Mouse (Mus musculus) heart, embryonic 16.5 days (tissue): ENCODE measurements at regions not wholly inside any gene's neighbourhood (a gene's known extent, or its start where the extent isn't known, plus 50 kb on each side); places are given as distances from the start of the nearest gene placed in this dataset.

Experiments
- ATAC-seq: fragments of 200-750 bp; cut with Nextera tagmentation; replicated peaks from 2 replicates; pipeline ENCODE4 v1.8.0; 2017; ENCODE audit warnings: moderate number of reproducible peaks; ENCODE audit not compliant: insufficient read depth, low FRiP score; ENCODE audit errors: extremely low read depth
- H3K27ac ChIP-seq: fragments of 300-500 bp; sonication (generic); 2 replicates; pipeline ENCODE4 v1.5.1; 2014; ENCODE audit warnings: mild to moderate bottlenecking, low read length, control low read depth, moderate library complexity
- H3K27me3 ChIP-seq: fragments of 300-500 bp; sonication (generic); 2 replicates; pipeline ENCODE4 v1.6.1; 2014; ENCODE audit warnings: low read length, mixed read lengths; ENCODE audit not compliant: control insufficient read depth, insufficient read depth
- H3K36me3 ChIP-seq: fragments of 300-500 bp; sonication (generic); 2 replicates; pipeline ENCODE4 v1.6.1; 2014; ENCODE audit not compliant: control insufficient read depth, insufficient read depth
- H3K4me1 ChIP-seq: fragments of 300-500 bp; sonication (generic); 2 replicates; pipeline ENCODE4 v1.6.1; 2014; ENCODE audit warnings: low read length, mixed read lengths; ENCODE audit not compliant: control insufficient read depth, insufficient read depth
- H3K4me2 ChIP-seq: fragments of 300-500 bp; sonication (generic); 2 replicates; pipeline ENCODE4 v1.6.1; 2014; ENCODE audit warnings: low read depth, mild to moderate bottlenecking, control low read depth, low read length
- H3K4me3 ChIP-seq: fragments of 300-500 bp; sonication (generic); 2 replicates; pipeline ENCODE4 v1.5.1; 2014; ENCODE audit warnings: mild to moderate bottlenecking, control low read depth, low read length
- H3K9ac ChIP-seq: fragments of 300-500 bp; sonication (generic); 2 replicates; pipeline ENCODE4 v1.6.1; 2014; ENCODE audit warnings: low read length, control low read depth
- H3K9me3 ChIP-seq: fragments of 300-500 bp; sonication (generic); replicated peaks from 2 replicates; pipeline ENCODE4 v1.6.1; 2016; ENCODE audit warnings: low read length; ENCODE audit not compliant: control insufficient read depth
- WGBS: fragments of 180-500 bp; shearing (Covaris S2); extraction: QIAGEN DNeasy Blood & Tissue Kit; methylation state at CpG from one replicate; pipeline ENCODE4 v1.1.7; 2014; 5-methylcytosine and 5-hydroxymethylcytosine counted together

DNA sequence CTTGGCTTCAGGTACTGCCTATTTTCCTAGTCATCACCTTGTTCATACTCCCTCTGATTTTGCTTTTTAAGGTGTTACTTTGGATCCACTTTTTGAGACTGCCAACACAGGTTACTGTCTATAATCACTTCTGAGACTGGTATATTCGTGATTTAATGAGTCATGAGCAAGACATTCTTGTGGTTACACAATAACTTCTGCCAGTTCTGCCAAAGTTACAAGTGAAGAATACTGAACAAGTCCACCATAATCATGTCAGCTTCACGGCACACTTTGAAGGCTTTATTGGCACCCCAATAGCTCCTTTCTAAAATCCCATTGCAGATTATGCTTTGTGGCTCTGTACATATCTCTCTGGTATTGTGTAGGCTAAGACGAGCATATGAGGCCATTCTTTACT lies 327.9 kb downstream of the Frk start:
- Histone ChIP-seq H3K36me3 (no peaks in the 10 kb centered on the region), H3K27ac (no peak overlapping the region), H3K27me3 (no peaks in the 10 kb centered on the region), H3K9me3 (no peaks in the 10 kb centered on the region), H3K4me1 (no peaks in the 10 kb centered on the region), H3K4me2 (no peak overlapping the region), H3K4me3 (no peak overlapping the region), H3K9ac (no peak overlapping the region)
- no peak for ATAC-seq
- WGBS = 72% methylated on average over 3 of the region's 3 CpGs

DNA sequence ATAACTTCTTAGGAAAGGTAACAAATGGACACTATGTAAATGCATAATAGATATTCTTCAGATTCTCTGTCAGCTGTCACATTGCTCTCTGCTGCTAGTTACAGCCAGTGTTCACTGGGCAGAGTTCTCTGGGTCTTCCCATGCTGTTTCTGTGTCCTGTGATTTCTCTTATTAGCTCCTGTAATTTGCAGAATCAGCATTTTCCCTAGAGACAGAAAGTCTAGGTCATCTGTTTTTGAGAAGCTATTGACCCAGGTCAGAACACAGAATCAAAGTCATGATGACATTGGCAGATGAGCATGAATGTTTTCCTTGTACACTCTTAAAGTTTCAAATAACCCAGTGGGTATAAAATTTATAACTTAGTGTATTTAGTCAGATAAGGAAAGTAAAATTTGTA lies 340.9 kb downstream of the Frk start:
- Histone ChIP-seq H3K27me3 (no peaks in the 10 kb centered on the region), H3K9ac (no peak overlapping the region)
- ATAC-seq = no peak

DNA sequence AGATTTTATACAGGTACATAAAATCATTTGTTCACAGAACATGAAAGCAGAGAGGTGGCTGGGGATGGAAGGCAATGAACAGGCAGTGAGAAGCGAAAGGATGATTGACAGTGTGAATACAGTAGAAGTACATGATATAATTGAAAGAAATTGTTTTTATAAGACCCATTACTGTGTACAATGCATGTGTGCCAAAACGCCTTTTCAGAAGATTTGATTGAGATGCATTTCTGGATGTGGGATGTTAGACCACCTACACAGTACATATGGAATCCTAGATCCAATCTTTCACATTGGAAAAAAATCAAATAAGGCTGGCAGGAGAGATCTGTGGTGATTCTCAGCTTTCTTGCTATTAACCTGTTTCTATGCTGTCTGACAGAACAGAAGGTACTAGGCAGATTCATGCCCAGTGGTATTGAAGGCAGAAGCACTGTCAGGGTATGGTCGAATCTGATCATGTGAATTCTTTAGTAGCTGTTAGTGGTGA lies 358.9 kb downstream of the Frk start:
- no peak overlapping the region for H3K4me3 ChIP-seq
- no peaks in the 10 kb centered on the region for H3K9me3 ChIP-seq
- no peak overlapping the region for H3K9ac ChIP-seq
- H3K36me3 ChIP-seq = no peaks in the 10 kb centered on the region
- H3K4me2 ChIP-seq = no peak overlapping the region
- no peaks in the 10 kb centered on the region for H3K27me3 ChIP-seq
- H3K4me1 ChIP-seq = no peaks in the 10 kb centered on the region
- ATAC-seq = no peak
- WGBS = 78% methylated on average over 3 of the region's 3 CpGs
- no peak overlapping the region for H3K27ac ChIP-seq

More for the DNA sequence above, 340.9 kb downstream of the Frk start:
- Histone ChIP-seq H3K9me3 (no peaks in the 10 kb centered on the region), H3K27ac (no peak overlapping the region), H3K4me2 (no peak overlapping the region), H3K4me3 (no peak overlapping the region), H3K36me3 (no peaks in the 10 kb centered on the region), H3K4me1 (no peaks in the 10 kb centered on the region)

DNA sequence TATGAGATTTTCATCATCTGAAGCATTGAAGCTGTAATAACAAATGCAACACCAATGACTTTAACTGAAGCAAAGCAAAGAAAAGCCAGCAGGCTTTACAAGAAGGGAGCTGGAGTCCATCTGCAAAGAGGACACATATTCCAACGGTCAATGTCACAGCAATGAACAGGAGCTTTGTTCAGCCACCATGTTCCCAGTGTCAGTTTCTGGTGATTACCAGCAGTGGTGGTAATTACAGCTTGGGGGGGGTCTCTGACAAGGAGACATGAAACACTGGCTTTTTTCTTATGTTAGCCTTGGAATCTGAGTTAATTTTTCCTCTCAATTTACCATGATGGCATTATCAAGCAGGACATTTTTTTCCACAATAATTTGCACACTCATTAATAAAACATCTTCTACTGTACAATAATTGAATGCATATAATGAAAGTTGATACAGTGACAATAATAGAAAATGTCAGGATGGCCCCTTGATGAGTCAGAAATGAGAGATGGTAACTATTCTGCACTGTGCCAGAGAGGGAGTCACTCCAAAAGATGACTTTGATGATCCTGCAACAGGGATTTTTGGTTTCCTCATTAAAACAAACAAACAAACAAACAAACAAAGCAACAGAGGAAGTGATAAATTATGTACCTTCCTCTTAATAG lies 373.4 kb downstream of the Frk start:
- H3K27me3 ChIP-seq = no peaks in the 10 kb centered on the region
- 55% methylated on average over 1 of the region's 1 CpGs for WGBS
- H3K27ac ChIP-seq = no peak overlapping the region
- H3K4me2 ChIP-seq = no peak overlapping the region
- no peaks in the 10 kb centered on the region for H3K36me3 ChIP-seq
- no peaks in the 10 kb centered on the region for H3K4me1 ChIP-seq
- no peak overlapping the region for H3K4me3 ChIP-seq
- no peaks in the 10 kb centered on the region for H3K9me3 ChIP-seq
- no peak for ATAC-seq
- H3K9ac ChIP-seq = no peak overlapping the region

DNA sequence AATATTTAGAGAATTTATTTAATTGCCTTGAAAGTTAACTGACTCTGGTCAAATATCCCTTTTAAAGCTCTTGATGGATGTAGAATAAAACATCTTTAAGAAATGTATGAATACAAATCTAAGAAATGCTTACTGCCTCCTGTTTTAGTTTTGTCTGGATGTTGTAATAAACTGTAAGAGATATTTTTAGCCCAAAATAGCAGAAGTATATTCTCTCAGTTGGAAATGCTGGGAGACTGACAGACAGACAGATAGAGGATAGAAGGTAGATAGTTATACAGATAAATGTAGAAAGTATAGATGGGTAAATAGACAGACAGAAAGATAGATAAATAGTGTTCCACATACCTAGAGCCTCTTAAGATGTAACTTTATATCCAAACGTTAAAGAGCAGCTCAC lies 379.5 kb downstream of the Frk start:
- 31% methylated on average over 1 of the region's 1 CpGs for WGBS

DNA sequence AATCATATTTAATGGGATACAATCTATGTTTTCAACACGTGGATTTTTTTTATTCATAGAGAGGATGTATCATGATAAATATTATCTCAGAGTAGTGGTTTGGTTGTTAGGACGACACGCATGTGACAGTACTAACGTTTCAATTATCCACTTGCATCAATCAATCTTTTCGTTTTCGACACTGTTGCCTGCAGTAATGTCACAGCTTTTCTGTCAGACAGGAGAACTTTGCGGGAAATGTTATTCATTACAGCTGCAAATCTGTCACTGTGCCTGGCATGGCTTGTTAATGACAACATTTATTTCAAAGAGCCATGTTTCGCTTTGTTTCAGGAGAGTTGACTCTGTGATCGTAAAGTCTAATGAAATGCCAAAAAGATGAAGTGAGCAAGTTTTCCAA lies 388.7 kb downstream of the Frk start:
- Histone ChIP-seq H3K4me1 (no peaks in the 10 kb centered on the region), H3K4me2 (no peak overlapping the region), H3K4me3 (no peak overlapping the region), H3K9ac (no peak overlapping the region), H3K36me3 (no peaks in the 10 kb centered on the region), H3K9me3 (no peaks in the 10 kb centered on the region), H3K27ac (no peak overlapping the region), H3K27me3 (no peaks in the 10 kb centered on the region)
- 68% methylated on average over 9 of the region's 9 CpGs for WGBS
- ATAC-seq = no peak

More for the DNA sequence above, 379.5 kb downstream of the Frk start:
- Histone ChIP-seq H3K4me1 (no peaks in the 10 kb centered on the region), H3K36me3 (no peaks in the 10 kb centered on the region), H3K9ac (no peak overlapping the region), H3K4me3 (no peak overlapping the region), H3K9me3 (no peaks in the 10 kb centered on the region), H3K4me2 (no peak overlapping the region), H3K27me3 (no peaks in the 10 kb centered on the region), H3K27ac (no peak overlapping the region)
- ATAC-seq = no peak

DNA sequence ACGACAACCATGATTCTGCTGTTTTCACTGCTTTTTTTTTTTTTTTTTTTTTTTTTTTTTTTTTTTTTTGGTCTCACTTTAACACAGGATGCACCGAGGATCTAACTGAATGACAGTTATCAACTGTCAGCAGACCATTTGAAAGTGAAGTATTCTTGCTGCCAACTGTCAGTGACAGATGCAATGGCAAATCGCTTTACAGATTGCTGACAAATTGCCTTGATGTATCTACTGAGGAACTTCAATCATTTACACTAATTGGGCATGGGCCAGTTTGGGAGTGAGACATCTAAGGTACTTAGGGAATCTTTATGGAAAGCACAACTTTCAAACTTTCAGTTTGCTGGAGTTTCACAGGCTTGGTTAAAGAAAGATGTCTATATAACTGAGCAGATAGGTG lies 395.3 kb downstream of the Frk start:
- H3K9me3 ChIP-seq = no peaks in the 10 kb centered on the region
- no peak overlapping the region for H3K27ac ChIP-seq
- H3K4me2 ChIP-seq = no peak overlapping the region
- H3K4me3 ChIP-seq = no peak overlapping the region
- no peaks in the 10 kb centered on the region for H3K27me3 ChIP-seq
- ATAC-seq = no peak
- no peak overlapping the region for H3K9ac ChIP-seq
- no peaks in the 10 kb centered on the region for H3K4me1 ChIP-seq
- no peaks in the 10 kb centered on the region for H3K36me3 ChIP-seq
- 59% methylated on average over 3 of the region's 3 CpGs for WGBS

DNA sequence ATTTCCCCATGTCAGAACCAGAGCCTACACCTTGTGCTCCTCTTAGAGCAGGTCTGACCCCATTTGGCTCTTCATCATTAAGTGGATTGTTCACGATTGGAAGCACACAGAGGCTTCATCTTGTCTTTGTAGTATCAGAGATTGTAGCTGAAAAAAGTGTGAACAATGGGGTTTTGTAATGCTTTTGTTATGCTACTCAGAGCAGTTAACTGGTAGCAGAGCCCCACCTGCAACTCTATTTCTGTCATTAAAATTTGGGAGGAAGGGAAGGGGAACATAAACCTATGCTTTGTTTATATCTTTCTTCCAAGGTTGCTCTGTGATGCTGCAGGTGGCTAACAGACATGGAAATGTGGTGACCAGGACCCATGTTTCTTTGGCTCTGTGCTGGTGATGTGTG lies 404.4 kb downstream of the Frk start:
- no peaks in the 10 kb centered on the region for H3K9me3 ChIP-seq
- ATAC-seq = no peak
- H3K4me3 ChIP-seq = no peak overlapping the region
- no peaks in the 10 kb centered on the region for H3K36me3 ChIP-seq
- WGBS = 51% methylated on average over 1 of the region's 1 CpGs
- H3K9ac ChIP-seq = no peak overlapping the region
- no peaks in the 10 kb centered on the region for H3K27me3 ChIP-seq
- H3K4me2 ChIP-seq = no peak overlapping the region
- H3K27ac ChIP-seq = no peak overlapping the region
- no peaks in the 10 kb centered on the region for H3K4me1 ChIP-seq

DNA sequence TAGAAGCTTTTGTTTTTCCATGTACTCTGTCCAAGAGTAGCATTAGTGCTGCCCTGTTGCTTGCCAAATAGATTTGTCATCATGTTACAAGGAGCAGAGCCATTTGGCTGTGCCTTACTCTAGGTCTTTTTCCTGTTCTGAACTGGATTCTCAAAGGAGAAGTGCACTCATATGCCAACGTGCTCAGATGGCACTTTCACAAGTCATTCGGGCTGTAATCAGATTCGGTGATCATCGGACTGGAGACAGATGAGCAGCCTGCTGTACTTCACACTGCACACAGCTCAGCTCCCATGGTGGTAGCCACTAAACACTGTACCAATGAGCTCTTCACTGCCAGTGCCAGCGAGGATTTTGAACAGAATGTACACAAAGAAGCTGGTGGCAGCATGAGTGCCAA lies 421.1 kb downstream of the Frk start:
- Histone ChIP-seq H3K4me1 (no peaks in the 10 kb centered on the region), H3K36me3 (no peaks in the 10 kb centered on the region), H3K27ac (no peak overlapping the region), H3K4me2 (no peak overlapping the region), H3K27me3 (no peaks in the 10 kb centered on the region), H3K4me3 (no peak overlapping the region), H3K9ac (no peak overlapping the region), H3K9me3 (no peaks in the 10 kb centered on the region)
- WGBS = 74% methylated on average over 5 of the region's 5 CpGs
- no peak for ATAC-seq
